Mouse (Mus musculus) heart, embryonic 11.5 days (tissue): Measurements from ENCODE around the gene H2-Q10. TPM values are rescaled to one million over a fixed set of nuclear protein-coding genes. Genes with fewer than 3 reads are reported as not detected.
"Not testable (repeated sequence)": the region's sequence is repeated elsewhere in the genome, so short reads cannot be mapped to it uniquely, and the experiment has no call there.

ENCODE experiments used
- ATAC-seq: fragments of 200-750 bp; cut with Nextera tagmentation; replicated peaks from 2 replicates; pipeline ENCODE4 v1.8.0; 2017; ENCODE audit warnings: moderate library complexity; ENCODE audit not compliant: insufficient number of reproducible peaks, low FRiP score, low TSS enrichment
- H3K27ac ChIP-seq: fragments of 300-500 bp; sonication (generic); 2 replicates; pipeline ENCODE4 v1.5.1; 2014; ENCODE audit warnings: mild to moderate bottlenecking, low read depth, low read length
- H3K27me3 ChIP-seq: fragments of 300-500 bp; sonication (generic); 2 replicates; pipeline ENCODE4 v1.6.1; 2014; ENCODE audit warnings: mild to moderate bottlenecking, low read length, mixed read lengths; ENCODE audit not compliant: control insufficient read depth, insufficient read depth
- H3K36me3 ChIP-seq: fragments of 300-500 bp; sonication (generic); 2 replicates; pipeline ENCODE4 v1.6.1; 2014; ENCODE audit warnings: mild to moderate bottlenecking, low read length, moderate library complexity, mixed read lengths; ENCODE audit not compliant: control insufficient read depth, insufficient read depth
- H3K4me1 ChIP-seq: fragments of 300-500 bp; sonication (generic); 2 replicates; pipeline ENCODE4 v1.6.1; 2014; ENCODE audit warnings: low read length; ENCODE audit not compliant: control insufficient read depth, insufficient read depth
- H3K4me2 ChIP-seq: fragments of 300-500 bp; sonication (generic); 2 replicates; pipeline ENCODE4 v1.6.1; 2014; ENCODE audit warnings: mild to moderate bottlenecking, moderate library complexity
- H3K4me3 ChIP-seq: fragments of 300-500 bp; sonication (generic); 2 replicates; pipeline ENCODE4 v1.5.1; 2014; ENCODE audit warnings: low read depth, low read length
- H3K9ac ChIP-seq: fragments of 300-500 bp; sonication (generic); 2 replicates; pipeline ENCODE4 v1.6.1; 2014; ENCODE audit warnings: mild to moderate bottlenecking, low read depth, low read length, moderate library complexity
- H3K9me3 ChIP-seq: fragments of 300-500 bp; sonication (generic); replicated peaks from 2 replicates; pipeline ENCODE4 v1.6.1; 2016; ENCODE audit warnings: low read length; ENCODE audit not compliant: control insufficient read depth
- WGBS: fragments of 180-500 bp; shearing (Covaris S2); extraction: QIAGEN DNeasy Blood & Tissue Kit; methylation state at CpG from one replicate; pipeline ENCODE4 v1.1.7; 2014; ENCODE audit not compliant: insufficient replicate concordance; 5-methylcytosine and 5-hydroxymethylcytosine counted together
- polyA plus RNA-seq: library from polyadenylated mRNA; unstranded; fragments of >200 nt; fragmentation: Nextera tagmentation; extraction: Ambion mirVana; gene quantifications from 2 replicates; pipeline ENCODE4 v1.2.1, GENCODE M21; 2014

Gene H2-Q10
- polyA plus RNA-seq, result 0.20 and 1.4 TPM in 2 replicates

DNA sequence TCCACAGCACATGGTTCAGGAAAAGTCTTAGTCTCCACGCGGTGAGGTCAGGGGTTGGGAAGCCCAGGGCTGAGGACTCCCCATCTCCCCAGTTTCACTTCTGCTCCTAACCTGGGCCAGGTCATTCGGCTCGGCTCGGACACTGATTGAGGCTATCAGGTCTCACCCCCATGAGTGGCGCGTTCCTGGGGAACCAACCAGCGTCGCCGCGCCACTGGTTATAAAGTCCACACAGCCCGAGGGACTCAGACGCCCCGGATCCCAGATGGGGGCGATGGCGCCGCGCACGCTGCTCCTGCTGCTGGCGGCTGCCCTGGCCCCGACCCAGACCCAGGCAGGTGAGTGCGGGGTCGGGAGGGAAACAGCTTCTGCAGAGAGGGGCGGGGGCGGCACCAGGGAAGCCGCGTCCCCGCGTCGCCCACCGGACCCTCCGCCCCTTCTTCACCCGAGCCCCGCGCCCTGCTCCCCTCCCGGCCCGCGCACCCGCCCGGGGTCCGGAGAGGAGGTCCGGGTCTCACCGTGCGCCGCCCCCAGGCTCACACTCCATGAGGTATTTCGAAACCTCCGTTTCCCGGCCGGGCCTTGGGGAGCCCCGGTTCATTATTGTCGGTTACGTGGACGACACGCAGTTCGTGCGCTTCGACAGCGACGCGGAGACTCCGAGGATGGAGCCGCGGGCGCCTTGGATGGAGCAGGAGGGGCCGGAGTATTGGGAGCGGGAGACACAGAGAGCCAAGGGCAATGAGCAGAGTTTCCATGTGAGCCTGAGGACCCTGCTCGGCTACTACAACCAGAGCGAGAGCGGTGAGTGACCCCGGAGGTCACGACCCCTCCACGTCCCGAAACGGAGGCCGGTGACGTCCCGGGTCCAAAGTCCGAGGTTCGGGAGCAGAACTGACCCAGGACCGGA lies at the start of gene H2-Q10:
TSS of gene H2-Q10 (plus strand) at position 248 of the 910 bp plus-strand sequence.
- Histone ChIP-seq H3K4me3 (peak within 1 kb of the TSS; percentile 46), H3K27me3 (peaks cover 28% of the 10 kb centered on the region), H3K4me2 (peak within 1 kb of the TSS; percentile 77), H3K9me3 (no peaks in the 10 kb centered on the region), H3K9ac (0 out of 2 replicates have a peak within 1 kb of the TSS, but pooled peaks have one; percentile 13), H3K4me1 (peaks cover 7% of the 10 kb centered on the region; the same call in 1 of the 2 replicates), H3K36me3 (no peaks in the 10 kb centered on the region), H3K27ac (no peak within 1 kb of the TSS)
- ATAC-seq, result no peak
- WGBS, result 2% methylated on average over 74 of the region's 80 CpGs

DNA sequence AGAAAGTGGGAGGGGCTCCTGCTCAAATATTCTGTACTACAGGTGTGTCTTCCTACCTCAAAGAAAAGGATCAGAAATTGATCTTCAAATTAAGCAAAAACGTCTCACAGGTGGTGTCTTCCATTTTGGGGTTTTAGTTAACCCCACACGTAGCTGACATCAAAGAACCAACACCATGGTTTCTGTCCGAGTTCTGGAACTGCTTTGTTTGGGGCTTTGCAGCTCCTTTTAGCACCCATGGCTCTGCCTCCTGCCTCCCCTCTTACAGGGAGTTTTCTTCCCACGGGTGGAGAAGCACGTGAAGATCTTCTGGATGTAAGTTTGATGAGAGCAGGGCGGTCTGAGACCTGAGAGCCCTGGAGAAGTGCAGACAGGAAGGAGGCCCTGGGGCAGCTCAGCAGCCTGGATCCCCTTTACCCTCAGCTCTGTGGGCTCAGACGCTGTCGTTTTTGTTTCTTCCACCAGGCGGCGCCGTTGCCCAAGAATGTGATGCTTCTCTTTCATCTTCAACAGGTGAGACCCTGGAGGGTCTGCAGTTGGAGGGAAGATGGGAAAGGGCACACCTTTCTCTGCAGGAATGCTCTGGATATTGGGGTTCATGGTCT lies 49.6 kb upstream of the H2-Q10 start:
- not testable (repeated sequence) for H3K36me3 ChIP-seq, H3K9ac ChIP-seq, H3K9me3 ChIP-seq, H3K4me2 ChIP-seq, H3K4me1 ChIP-seq, H3K4me3 ChIP-seq, H3K27ac ChIP-seq, ATAC-seq
- peaks cover 23% of the 10 kb centered on the region for H3K27me3 ChIP-seq
- 12% methylated on average over 11 of the region's 11 CpGs for WGBS

DNA sequence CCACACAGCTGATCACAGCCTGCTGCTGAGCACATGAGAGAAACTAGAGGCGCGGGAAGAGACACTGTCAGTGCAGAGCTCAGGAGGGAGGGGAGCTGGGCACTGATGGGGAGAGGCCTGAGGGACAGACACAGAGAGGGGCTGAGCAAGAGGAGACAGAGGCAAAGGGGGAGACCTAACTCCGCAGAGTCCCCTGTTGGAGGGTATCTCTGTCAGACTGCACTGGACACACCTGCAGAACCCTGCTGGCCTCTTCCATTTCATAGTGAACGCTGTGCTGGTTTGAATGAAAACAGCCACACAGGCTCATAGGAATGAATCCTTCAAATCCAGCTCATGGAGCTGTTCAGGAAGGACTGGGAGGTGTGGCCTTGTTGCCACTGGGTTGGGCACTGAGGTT lies 48.6 kb upstream of the H2-Q10 start:
- H3K4me2 ChIP-seq, H3K4me1 ChIP-seq, H3K9me3 ChIP-seq, H3K4me3 ChIP-seq, H3K27ac ChIP-seq, ATAC-seq, H3K36me3 ChIP-seq, H3K9ac ChIP-seq: not testable (repeated sequence)
- WGBS, result 83% methylated on average over 4 of the region's 4 CpGs
- peaks cover 32% of the 10 kb centered on the region for H3K27me3 ChIP-seq

DNA sequence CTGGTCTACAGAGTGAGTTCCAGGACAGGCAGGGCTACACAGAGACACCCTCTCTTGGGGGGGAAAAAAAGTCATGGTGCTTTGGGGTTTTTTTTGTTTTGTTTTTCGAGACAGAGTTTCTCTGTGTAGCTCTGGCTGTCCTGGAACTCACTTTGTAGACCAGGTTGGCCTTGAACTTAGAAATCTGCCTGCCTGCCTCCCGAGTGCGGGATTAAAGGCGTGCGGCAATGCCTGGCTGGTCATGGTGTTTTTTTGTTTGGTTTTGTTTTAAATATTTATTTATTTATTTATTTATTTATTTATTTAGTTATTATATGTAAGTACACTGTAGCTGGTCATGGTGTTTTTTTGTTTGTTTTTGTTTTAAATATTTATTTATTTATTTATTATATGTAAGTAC lies 47.5 kb upstream of the H2-Q10 start:
- not testable (repeated sequence) for H3K9me3 ChIP-seq, H3K4me1 ChIP-seq, H3K4me3 ChIP-seq, H3K27ac ChIP-seq, ATAC-seq, H3K4me2 ChIP-seq, H3K9ac ChIP-seq, H3K36me3 ChIP-seq
- H3K27me3 ChIP-seq, result peaks cover 34% of the 10 kb centered on the region
- WGBS, result 84% methylated on average over 5 of the region's 5 CpGs

DNA sequence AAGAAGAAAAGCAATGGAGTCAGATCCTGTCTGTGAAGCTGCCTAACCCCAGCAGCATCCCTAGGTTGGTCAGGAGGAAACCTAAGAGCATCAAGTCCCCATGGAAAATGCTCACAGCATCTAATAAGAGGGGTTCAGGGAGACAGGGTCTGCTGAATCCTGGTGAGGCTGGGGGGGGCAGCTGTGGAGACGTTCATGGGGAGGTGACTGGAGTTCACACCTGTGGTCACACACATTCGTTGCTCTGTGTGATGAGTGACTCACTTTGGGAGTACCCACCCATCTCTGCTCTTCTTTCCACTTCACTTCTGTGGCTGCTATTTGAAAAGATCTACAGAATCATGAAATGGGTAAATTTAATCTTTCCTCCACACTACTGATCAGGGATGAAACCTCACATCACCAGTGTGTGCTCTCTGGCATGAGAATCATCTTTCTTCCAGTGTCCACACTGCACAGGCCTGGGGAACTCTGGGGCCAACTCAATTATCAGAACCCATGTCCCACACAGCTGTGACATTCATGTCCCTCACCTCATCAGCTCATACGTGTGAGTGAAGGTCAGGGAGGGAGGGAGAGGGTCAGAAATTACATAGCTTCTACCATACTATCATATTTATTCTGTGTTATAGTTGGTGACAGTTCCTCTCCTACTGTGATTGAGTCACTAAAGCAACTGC lies 46.6 kb upstream of the H2-Q10 start:
- not testable (repeated sequence) for H3K27ac ChIP-seq, H3K4me1 ChIP-seq, H3K4me3 ChIP-seq, H3K9me3 ChIP-seq, H3K36me3 ChIP-seq, ATAC-seq, H3K9ac ChIP-seq, H3K4me2 ChIP-seq
- H3K27me3 ChIP-seq, result peaks cover 34% of the 10 kb centered on the region
- 53% methylated on average over 3 of the region's 3 CpGs for WGBS

DNA sequence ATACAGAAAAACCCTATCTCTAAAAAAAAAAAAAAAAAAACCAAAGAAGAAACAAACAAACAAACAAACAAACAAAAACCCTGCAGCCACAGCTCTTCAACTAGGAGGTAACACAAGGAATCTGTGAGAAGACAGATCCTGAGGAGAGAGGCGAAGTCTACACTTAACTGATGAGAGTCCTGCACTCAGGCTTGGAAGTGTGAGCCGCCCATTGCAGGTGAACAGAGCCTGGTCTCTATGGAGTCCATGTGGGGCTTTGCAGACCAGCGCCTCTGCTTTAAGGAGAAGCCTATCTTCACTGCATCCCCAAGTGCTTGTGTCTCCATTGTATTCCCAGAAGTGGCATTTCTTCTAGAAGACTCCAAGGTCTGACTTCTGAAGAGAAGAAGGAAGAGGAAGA lies 45.8 kb upstream of the H2-Q10 start:
- not testable (repeated sequence) for H3K4me2 ChIP-seq, H3K27ac ChIP-seq, H3K36me3 ChIP-seq, H3K4me3 ChIP-seq, H3K9me3 ChIP-seq, H3K4me1 ChIP-seq, H3K9ac ChIP-seq, ATAC-seq
- peaks cover 34% of the 10 kb centered on the region for H3K27me3 ChIP-seq
- WGBS, result 68% methylated on average over 3 of the region's 3 CpGs

DNA sequence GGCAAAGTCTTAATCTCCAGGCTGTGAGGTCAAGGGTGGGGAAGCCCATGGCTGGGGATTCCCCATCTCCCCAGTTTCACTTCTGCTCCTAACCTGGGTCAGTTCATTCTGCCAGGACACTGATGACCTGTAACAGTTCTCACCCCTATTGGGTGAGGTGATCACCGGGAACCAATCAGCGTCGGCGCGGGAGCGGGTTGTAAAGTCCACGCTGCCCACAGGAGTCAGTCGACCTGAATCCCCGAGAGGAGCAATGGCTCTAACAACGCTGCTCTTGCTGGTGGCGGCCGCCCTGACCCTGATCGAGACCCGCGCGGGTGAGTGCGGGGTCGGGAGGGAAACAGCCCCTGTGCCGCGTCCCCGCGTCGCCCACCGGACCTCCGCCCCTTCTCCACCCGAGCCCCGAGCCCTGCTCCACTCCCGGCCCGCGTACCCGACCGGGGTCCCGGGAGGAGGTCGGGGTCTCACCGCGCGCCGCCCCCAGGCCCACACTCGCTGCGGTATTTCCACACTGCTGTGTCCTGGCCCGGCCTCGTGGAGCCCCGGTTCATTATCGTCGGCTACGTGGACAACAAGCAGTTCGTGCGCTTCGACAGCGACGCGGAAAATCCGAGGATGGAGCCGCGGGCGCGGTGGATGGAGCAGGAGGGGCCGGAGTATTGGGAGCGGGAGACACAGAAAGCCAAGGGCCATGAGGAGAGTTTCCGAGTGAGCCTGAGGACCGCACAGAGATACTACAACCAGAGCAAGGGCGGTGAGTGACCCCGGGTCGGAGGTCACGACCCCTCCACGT lies 45.1 kb upstream of the H2-Q10 start, which contains the start of gene H2-Q6:
TSS of gene H2-Q6 (plus strand) at position 227 of the 793 bp plus-strand sequence.
- Histone ChIP-seq H3K4me2 (peak within 1 kb of the TSS; percentile 68), H3K4me3 (peak within 1 kb of the TSS; percentile 40), H3K27me3 (peaks cover 37% of the 10 kb centered on the region)
- WGBS, result 2% methylated on average over 50 of the region's 66 CpGs
- not testable (repeated sequence) for H3K9me3 ChIP-seq, H3K27ac ChIP-seq, H3K4me1 ChIP-seq, H3K36me3 ChIP-seq, H3K9ac ChIP-seq
- peak; percentile 47; the same call in 1 of the 2 replicates for ATAC-seq

DNA sequence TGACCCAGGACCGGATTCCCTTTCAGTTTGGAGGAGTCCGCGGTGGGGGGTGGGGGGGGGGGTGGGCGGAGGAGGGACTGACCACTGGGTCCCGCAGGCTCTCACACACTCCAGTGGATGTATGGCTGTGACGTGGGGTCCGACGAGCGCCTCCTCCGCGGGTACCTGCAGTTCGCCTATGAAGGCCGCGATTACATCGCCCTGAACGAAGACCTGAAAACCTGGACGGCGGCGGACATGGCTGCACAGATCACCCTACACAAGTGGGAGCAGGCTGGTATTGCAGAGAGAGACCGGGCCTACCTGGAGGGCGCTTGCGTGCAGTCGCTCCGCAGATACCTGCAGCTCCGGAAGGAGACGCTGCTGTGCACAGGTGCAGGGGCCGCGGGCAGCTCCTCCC lies 44.4 kb upstream of the H2-Q10 start:
- H3K9ac ChIP-seq, H3K4me1 ChIP-seq, H3K36me3 ChIP-seq, ATAC-seq, H3K27ac ChIP-seq, H3K9me3 ChIP-seq: not testable (repeated sequence)
- Histone ChIP-seq H3K27me3 (peaks cover 37% of the 10 kb centered on the region), H3K4me3 (peak overlapping the region; percentile 40), H3K4me2 (peak overlapping the region; percentile 68)
- 8% methylated on average over 28 of the region's 28 CpGs for WGBS
